Mouse (Mus musculus) layer of hippocampus, adult 8-10 months (tissue): ENCODE measurements around the gene Nlrp4c. TPM values are rescaled to one million over a fixed set of nuclear protein-coding genes. Genes with fewer than 3 reads are reported as not detected.

ENCODE experiments used
- total RNA-seq, 4 experiments: library from RNA; stranded (reverse); gene quantifications; 2 replicates each; pipeline ENCODE4 v1.2.4; 2022

Gene Nlrp4c
- total RNA-seq, 4 experiments from 2014 or later, result not detected

Other genes starting within 250 kb of the Nlrp4c start
- not detected for gene Vmn1r63, start 239.7 kb upstream of the Nlrp4c start, total RNA-seq
- gene Vmn1r64, start 160.6 kb upstream of the Nlrp4c start, total RNA-seq, result not detected
- gene Vmn1r65, start 34.2 kb upstream of the Nlrp4c start, total RNA-seq, result not detected
- 10 to 100 TPM; 22.1 to 29.3 (median 27.7) TPM for gene Zfp787, start 110.8 kb downstream of the Nlrp4c start, total RNA-seq
- 10 to 100 TPM; 45.2 to 59.5 (median 54.9) TPM for gene Zfp444, start 127.1 kb downstream of the Nlrp4c start, total RNA-seq
- not detected for gene Galp, start 151.9 kb downstream of the Nlrp4c start, total RNA-seq
- gene Zscan5b, start 177.1 kb downstream of the Nlrp4c start, total RNA-seq, result not detected
- not detected for gene Epp13, start 207.5 kb downstream of the Nlrp4c start, total RNA-seq
- 10 to 100 TPM; 15.5 to 21.1 (median 18.2) TPM for gene Zfp667, start 241.4 kb downstream of the Nlrp4c start, total RNA-seq